ENCODE assay signal across 31 mouse cellular contexts in the genomic region with DNA sequence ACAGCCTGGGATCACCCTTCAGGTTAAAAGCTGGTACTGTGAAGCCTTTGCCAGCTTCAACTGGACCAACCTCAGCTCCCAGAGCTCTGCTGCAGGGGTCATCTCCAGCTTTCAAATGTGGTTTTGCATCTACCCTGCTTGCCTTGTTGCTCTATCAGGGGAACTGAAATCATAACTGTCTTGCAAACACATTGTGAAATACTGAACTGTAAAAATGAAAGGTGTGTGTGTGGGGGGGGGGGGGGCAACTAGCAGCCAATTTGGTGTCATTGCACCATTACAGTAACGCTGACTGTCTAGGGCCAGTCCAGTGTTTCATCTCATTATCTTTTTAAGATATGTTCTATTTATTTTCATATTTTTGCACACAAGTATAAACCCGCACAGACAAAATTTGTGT.
"Had no signal": no experiment of that assay in that cellular context is flagged by ENCODE, and none has a peak within 500 bp of the region (broad histone marks: within the 10 kb centered on the region; RNA-seq: fewer than 3 reads in every experiment).

No protein-coding gene starts in this region.

- H3K27ac ChIP-seq: left cerebral cortex, adult 2 months; limb, embryonic 10.5 days; limb, embryonic 12.5 days; limb, embryonic 13.5 days; limb, embryonic 15.5 days; liver, embryonic 12.5 days; liver, embryonic 13.5 days; liver, embryonic 14.5 days; liver, embryonic 15.5 days; lung, embryonic 15.5 days; macrophage; midbrain, embryonic 10.5 days; midbrain, embryonic 12.5 days; midbrain, embryonic 13.5 days; midbrain, embryonic 15.5 days; neural tube, embryonic 12.5 days had no signal

- H3K4me1 ChIP-seq: limb, embryonic 12.5 days; limb, embryonic 15.5 days; liver, embryonic 12.5 days; liver, embryonic 13.5 days; liver, embryonic 15.5 days; lung, embryonic 15.5 days; megakaryocyte, embryonic 14.5 days; midbrain, embryonic 10.5 days; midbrain, embryonic 12.5 days; midbrain, embryonic 13.5 days; midbrain, embryonic 15.5 days had no signal

- DNase-seq: left cerebral cortex, postnatal 4 days; liver; liver, embryonic 13.5 days; liver, postnatal 0 days; lung, adult 18-20 months; lung, adult 2 months; lung, embryonic 14.5 days; lung, postnatal 10 days; lung, postnatal 14 days; lung, postnatal 36 days; lung, postnatal 4 days; midbrain, embryonic 14.5 days had no signal

- H3K36me3 ChIP-seq: limb, embryonic 10.5 days; limb, embryonic 12.5 days; limb, embryonic 13.5 days; limb, embryonic 15.5 days; liver, embryonic 12.5 days; liver, embryonic 13.5 days; liver, embryonic 15.5 days; lung, embryonic 15.5 days; midbrain, embryonic 10.5 days; midbrain, embryonic 12.5 days; midbrain, embryonic 13.5 days; midbrain, embryonic 15.5 days; neural tube, embryonic 12.5 days had no signal

- ATAC-seq: liver, embryonic 12.5 days; liver, postnatal 0 days; lung, postnatal 0 days; midbrain, embryonic 13.5 days; midbrain, embryonic 15.5 days; midbrain, embryonic 16.5 days had no signal

- H3K27me3 ChIP-seq: liver, embryonic 12.5 days; liver, embryonic 13.5 days; liver, embryonic 15.5 days; lung, embryonic 15.5 days; megakaryocyte, embryonic 14.5 days; midbrain, embryonic 12.5 days; midbrain, embryonic 13.5 days; midbrain, embryonic 15.5 days; neural tube, embryonic 12.5 days had no signal

- H3K4me3 ChIP-seq: left cerebral cortex, adult 2 months; limb, embryonic 10.5 days; limb, embryonic 12.5 days; limb, embryonic 13.5 days; limb, embryonic 15.5 days; liver, embryonic 12.5 days; liver, embryonic 13.5 days; liver, embryonic 15.5 days; lung, embryonic 15.5 days; megakaryocyte, embryonic 14.5 days; midbrain, embryonic 10.5 days; midbrain, embryonic 12.5 days; midbrain, embryonic 13.5 days; midbrain, embryonic 15.5 days; myocyte; neural tube, embryonic 12.5 days had no signal
